Mouse (Mus musculus) stomach, embryonic 16.5 days (tissue): ENCODE data around the gene Tmem108. TPM values are rescaled to one million over a fixed set of nuclear protein-coding genes. Genes with fewer than 3 reads are reported as not detected.

Experiments
- ATAC-seq: fragments of 200-750 bp; cut with Nextera tagmentation; 2 replicates; pipeline ENCODE4 v1.8.0; 2017; ENCODE audit warnings: moderate number of reproducible peaks, moderate TSS enrichment; ENCODE audit not compliant: insufficient read depth, low FRiP score
- H3K27ac ChIP-seq: fragments of 300-500 bp; sonication (generic); 2 replicates; pipeline ENCODE4 v1.5.1; 2014; ENCODE audit warnings: low read length
- H3K27me3 ChIP-seq: fragments of 300-500 bp; sonication (generic); 2 replicates; pipeline ENCODE4 v1.6.1; 2014; ENCODE audit warnings: low read length, control low read depth, mixed read lengths; ENCODE audit not compliant: control insufficient read depth, insufficient read depth
- H3K36me3 ChIP-seq: fragments of 300-500 bp; sonication (generic); 2 replicates; pipeline ENCODE4 v1.6.1; 2014; ENCODE audit warnings: low read length; ENCODE audit not compliant: control insufficient read depth, insufficient read depth
- H3K4me1 ChIP-seq: fragments of 300-500 bp; sonication (generic); 2 replicates; pipeline ENCODE4 v1.6.1; 2014; ENCODE audit warnings: low read length, control low read depth, mixed read lengths; ENCODE audit not compliant: control insufficient read depth, insufficient read depth
- H3K4me2 ChIP-seq: fragments of 300-500 bp; sonication (generic); 2 replicates; pipeline ENCODE4 v1.6.1; 2014; ENCODE audit warnings: low read depth, low read length, mixed read lengths
- H3K4me3 ChIP-seq: fragments of 300-500 bp; sonication (generic); replicated peaks from 2 replicates; pipeline ENCODE4 v1.5.1; 2014; ENCODE audit warnings: mild to moderate bottlenecking, low read length
- H3K9ac ChIP-seq: fragments of 300-500 bp; sonication (generic); 2 replicates; pipeline ENCODE4 v1.6.1; 2014; ENCODE audit warnings: low read length
- H3K9me3 ChIP-seq: fragments of 300-500 bp; sonication (generic); replicated peaks from 2 replicates; pipeline ENCODE4 v1.6.1; 2016; ENCODE audit warnings: low read length, control low read depth; ENCODE audit not compliant: control insufficient read depth
- WGBS: fragments of 180-500 bp; shearing (Covaris S2); extraction: QIAGEN DNeasy Blood & Tissue Kit; methylation state at CpG from one replicate; pipeline ENCODE4 v1.1.7; 2014; 5-methylcytosine and 5-hydroxymethylcytosine counted together
- polyA plus RNA-seq: library from polyadenylated mRNA; unstranded; fragments of >200 nt; fragmentation: Nextera tagmentation; extraction: Ambion mirVana; gene quantifications from 2 replicates; pipeline ENCODE4 v1.2.1, GENCODE M21; 2015

The Tmem108 gene
- polyA plus RNA-seq, 1 experiment from 2014 or later, result 10.3 TPM

GRCm38 (mm10) chr9:103664151-103664550 is 97.5 kb downstream of the Tmem108 start:
- no peaks in the 10 kb centered on the region for H3K36me3 ChIP-seq
- H3K9me3 ChIP-seq, result no peaks in the 10 kb centered on the region
- WGBS, result 64% methylated on average over 11 of the region's 11 CpGs
- H3K9ac ChIP-seq, result no peak overlapping the region
- ATAC-seq, result no peak
- no peaks in the 10 kb centered on the region for H3K4me1 ChIP-seq
- no peak overlapping the region for H3K4me3 ChIP-seq
- H3K27ac ChIP-seq, result no peak overlapping the region
- no peak overlapping the region for H3K4me2 ChIP-seq
- H3K27me3 ChIP-seq, result no peaks in the 10 kb centered on the region

DNA sequence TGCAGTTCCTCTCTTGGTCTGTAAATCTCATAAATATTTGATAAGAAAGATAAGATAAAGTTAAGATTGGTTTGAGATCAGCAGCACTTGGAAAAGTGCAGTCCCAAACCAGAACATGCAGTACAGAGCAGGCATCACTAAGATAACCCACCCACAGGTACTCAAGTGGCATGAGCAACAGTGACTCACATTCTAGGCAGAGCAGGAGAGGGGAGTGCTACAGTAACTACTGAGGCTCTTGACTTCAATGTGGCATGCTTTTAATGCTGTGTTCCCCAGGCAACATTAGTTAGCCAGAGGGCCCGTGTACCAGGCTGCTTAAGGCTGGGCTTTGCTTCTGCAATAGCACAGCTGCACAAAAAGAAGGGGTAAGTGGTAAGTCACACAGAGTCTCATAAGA is 99.8 kb downstream of the Tmem108 start:
- H3K4me2 ChIP-seq, result no peak overlapping the region
- no peaks in the 10 kb centered on the region for H3K27me3 ChIP-seq
- H3K36me3 ChIP-seq, result no peaks in the 10 kb centered on the region
- peaks cover 6% of the 10 kb centered on the region; the same call in 1 of the 2 replicates for H3K4me1 ChIP-seq
- no peaks in the 10 kb centered on the region for H3K9me3 ChIP-seq
- H3K9ac ChIP-seq, result no peak overlapping the region
- WGBS, result 75% methylated on average over 1 of the region's 1 CpGs
- no peak overlapping the region for H3K4me3 ChIP-seq
- H3K27ac ChIP-seq, result no peak overlapping the region
- ATAC-seq, result no peak

DNA sequence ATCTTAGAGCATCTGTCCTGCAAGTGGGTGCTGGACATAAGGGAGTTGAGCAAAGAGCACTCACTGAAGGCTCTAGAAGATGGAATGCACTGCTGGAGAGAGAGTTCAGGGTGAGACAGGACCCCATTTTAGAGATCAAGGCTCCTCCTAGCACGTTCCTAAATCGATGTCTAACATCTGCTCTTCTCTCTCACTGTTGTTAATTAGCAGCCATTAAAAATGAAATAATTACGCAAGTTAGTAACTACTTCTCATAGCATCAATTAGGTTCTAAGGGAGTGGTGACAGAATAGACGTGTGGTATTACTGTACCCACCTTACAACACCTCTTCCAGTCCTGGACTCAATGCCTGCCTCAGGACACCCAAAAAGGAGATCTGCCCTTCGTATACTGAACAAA is 103.7 kb downstream of the Tmem108 start:
- Histone ChIP-seq H3K4me1 (peaks cover 6% of the 10 kb centered on the region), H3K4me2 (no peak overlapping the region), H3K9ac (no peak overlapping the region), H3K27me3 (no peaks in the 10 kb centered on the region), H3K4me3 (no peak overlapping the region), H3K9me3 (no peaks in the 10 kb centered on the region), H3K36me3 (no peaks in the 10 kb centered on the region), H3K27ac (no peak overlapping the region)
- WGBS, result 79% methylated on average over 5 of the region's 5 CpGs
- ATAC-seq, result no peak

DNA sequence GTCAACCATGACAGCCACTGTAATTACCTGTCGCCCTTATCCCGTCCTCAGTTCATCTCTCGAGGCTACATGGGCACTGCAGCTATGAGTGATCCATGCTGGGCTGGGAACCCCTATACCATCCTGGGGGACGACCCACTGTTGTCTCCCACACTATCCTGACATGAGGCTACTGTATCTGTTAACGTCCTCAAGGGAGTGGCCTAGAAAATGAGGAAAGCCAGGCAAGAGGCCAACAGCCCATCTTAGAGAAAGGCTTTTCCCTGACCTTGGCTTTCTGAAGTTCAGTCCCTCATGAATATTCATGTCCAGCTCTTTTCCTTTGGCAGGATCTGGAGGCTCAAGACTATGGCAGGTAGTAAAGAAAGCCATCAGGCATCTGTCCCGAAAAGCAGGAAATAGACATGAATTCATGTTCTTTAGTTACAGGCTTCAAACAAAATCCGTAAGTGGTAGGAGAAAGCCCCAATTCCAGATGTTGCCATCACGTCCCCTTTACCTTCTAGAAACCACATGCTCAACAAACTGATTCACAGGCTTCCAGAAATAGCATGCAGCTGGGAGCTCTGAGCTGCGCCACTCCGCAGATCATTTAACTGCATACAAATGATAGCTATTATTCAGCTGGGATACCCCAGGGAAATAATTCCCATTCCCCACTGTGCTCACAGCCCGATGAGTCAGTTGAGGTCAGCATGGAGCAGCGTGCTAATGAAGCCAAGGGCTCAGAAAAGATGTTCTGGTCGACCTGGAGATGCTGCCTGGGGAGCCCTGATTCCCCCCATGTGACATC is 104.3 kb downstream of the Tmem108 start:
- Histone ChIP-seq H3K27me3 (no peaks in the 10 kb centered on the region), H3K27ac (no peak overlapping the region), H3K4me3 (no peak overlapping the region), H3K4me2 (no peak overlapping the region), H3K36me3 (no peaks in the 10 kb centered on the region), H3K4me1 (peaks cover 6% of the 10 kb centered on the region), H3K9me3 (no peaks in the 10 kb centered on the region), H3K9ac (no peak overlapping the region)
- ATAC-seq, result no peak
- 54% methylated on average over 13 of the region's 13 CpGs for WGBS

DNA sequence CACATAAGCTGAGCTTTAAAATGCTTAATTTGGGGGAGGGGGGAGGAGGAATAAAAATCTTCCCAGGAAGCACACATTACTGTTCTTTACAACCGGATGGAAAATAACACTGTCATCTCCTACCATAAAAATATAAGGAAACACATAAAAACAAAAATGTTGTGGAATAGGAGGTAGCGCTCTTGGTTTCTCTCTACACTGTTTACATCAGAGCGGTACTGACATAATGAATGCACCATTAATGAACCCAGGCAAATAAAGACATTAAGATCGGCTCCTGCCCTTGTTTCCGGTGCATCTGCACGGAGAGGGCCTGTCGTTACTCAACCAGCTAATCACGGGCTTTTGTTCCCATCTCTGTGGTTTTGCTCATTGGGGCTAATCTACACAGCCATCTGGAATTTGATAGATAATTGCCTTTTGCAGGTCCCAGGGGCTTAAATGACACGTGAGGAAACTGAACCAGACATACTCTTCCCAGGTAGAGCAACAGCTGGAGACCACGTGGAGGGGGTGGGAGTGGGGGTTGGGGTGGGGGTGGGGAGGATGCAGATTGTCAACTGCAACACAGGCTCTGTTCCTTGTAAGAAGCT is 107.5 kb downstream of the Tmem108 start:
- 23% methylated on average over 10 of the region's 10 CpGs for WGBS
- Histone ChIP-seq H3K4me1 (peaks cover 6% of the 10 kb centered on the region), H3K4me3 (no peak overlapping the region), H3K27ac (no peak overlapping the region), H3K27me3 (no peaks in the 10 kb centered on the region), H3K36me3 (no peaks in the 10 kb centered on the region), H3K4me2 (no peak overlapping the region), H3K9ac (no peak overlapping the region), H3K9me3 (no peaks in the 10 kb centered on the region)
- no peak for ATAC-seq

DNA sequence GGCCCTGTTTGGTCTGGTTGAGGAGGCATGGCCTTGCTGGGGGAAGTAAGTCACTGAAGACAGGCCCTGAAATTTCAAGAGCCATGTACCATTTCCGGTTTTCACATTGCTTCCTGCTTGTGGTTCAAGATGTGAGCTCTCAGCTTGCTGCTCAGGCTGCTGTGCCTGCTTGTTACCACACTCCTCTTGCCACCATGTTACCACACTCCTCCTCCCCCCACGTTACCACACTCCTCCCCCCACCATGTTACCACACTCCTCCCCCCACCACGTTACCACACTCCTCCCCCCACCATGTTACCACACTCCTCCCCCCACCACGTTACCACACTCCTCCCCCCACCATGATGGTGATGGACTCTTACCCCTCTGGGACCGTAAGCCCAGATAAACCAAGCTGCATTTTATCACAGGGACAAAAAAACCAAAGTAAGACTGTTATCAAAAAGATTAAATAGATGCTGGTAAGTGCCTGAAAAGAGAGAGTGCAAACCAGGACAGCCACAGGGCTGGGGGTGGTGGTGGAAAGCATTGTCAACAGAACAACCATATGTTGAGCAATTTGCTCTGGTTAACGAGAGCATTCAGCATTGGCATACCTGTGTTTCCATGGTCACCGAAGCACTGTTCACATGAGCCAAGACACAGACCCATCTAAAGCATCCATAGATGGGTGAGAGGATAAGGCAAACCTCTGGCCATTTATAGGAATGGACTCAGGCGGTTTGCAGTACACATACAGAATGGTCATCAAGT is 109.3 kb downstream of the Tmem108 start:
- no peak for ATAC-seq
- H3K27ac ChIP-seq, result no peak overlapping the region
- 63% methylated on average over 8 of the region's 8 CpGs for WGBS

GRCm38 (mm10) chr9:103646605-103647004 is 115.0 kb downstream of the Tmem108 start:
- Histone ChIP-seq H3K36me3 (no peaks in the 10 kb centered on the region), H3K9me3 (no peaks in the 10 kb centered on the region), H3K9ac (no peak overlapping the region), H3K4me2 (no peak overlapping the region), H3K27me3 (no peaks in the 10 kb centered on the region), H3K4me3 (no peak overlapping the region), H3K27ac (no peak overlapping the region), H3K4me1 (no peaks in the 10 kb centered on the region)
- ATAC-seq, result no peak
- WGBS, result 74% methylated on average over 2 of the region's 2 CpGs

More for the DNA sequence above, 109.3 kb downstream of the Tmem108 start:
- Histone ChIP-seq H3K4me2 (no peak overlapping the region), H3K4me1 (peaks cover 3% of the 10 kb centered on the region), H3K4me3 (no peak overlapping the region), H3K9me3 (no peaks in the 10 kb centered on the region), H3K36me3 (no peaks in the 10 kb centered on the region), H3K27me3 (no peaks in the 10 kb centered on the region), H3K9ac (no peak overlapping the region)

DNA sequence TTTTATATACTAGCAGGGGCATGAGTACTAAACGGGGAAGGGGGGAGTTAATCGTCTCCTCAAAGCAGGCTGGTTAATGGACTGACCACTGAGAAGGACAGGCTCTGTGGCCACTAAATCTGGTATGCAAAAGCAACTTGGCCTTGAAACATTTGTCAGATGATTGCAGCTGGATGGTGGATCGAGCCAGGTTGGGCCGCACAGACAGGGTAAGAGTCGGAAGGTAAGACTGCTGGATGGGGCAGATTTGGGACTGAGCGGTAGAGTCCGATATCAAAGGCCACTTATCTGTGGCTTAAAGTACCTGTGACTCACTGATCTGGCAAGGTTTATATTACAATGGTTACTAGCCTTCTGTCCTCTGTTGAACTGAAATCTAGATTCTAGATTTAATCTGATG is 115.9 kb downstream of the Tmem108 start:
- Histone ChIP-seq H3K4me2 (no peak overlapping the region), H3K9ac (no peak overlapping the region), H3K27ac (no peak overlapping the region), H3K27me3 (no peaks in the 10 kb centered on the region), H3K9me3 (no peaks in the 10 kb centered on the region), H3K4me3 (no peak overlapping the region), H3K36me3 (no peaks in the 10 kb centered on the region), H3K4me1 (no peaks in the 10 kb centered on the region)
- 91% methylated on average over 7 of the region's 7 CpGs for WGBS
- ATAC-seq, result no peak

DNA sequence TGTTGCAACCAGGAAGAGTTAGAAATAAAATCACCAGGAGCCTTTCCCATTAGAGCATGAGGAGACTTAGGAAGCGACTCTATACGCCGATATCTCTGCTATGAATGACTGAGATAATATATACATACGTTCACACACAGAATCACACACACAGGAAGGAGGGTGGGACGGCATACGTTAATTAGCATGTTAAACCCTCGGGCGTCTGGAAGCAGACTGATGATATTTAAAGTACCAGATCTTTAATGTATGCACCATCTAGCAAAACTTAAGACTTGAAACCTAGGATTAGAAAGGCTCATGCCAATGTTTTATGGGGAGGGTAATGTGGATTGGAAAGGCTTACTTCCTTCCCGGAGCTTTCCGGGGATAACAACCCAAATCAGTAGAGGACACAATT is 119.3 kb downstream of the Tmem108 start:
- WGBS, result 78% methylated on average over 10 of the region's 10 CpGs
- Histone ChIP-seq H3K36me3 (no peaks in the 10 kb centered on the region), H3K9ac (no peak overlapping the region), H3K4me3 (no peak overlapping the region), H3K4me2 (no peak overlapping the region), H3K4me1 (no peaks in the 10 kb centered on the region), H3K27ac (no peak overlapping the region), H3K27me3 (no peaks in the 10 kb centered on the region), H3K9me3 (no peaks in the 10 kb centered on the region)
- ATAC-seq, result no peak
